Mouse (Mus musculus): ENCODE data around the gene Ino80b. TPM values are rescaled to one million over a fixed set of nuclear protein-coding genes. Genes with fewer than 3 reads are reported as not detected.

Ino80b gene
- total and polyA plus RNA-seq, 3 experiments = 14.9 to 30.4 (median 26.1) TPM

- no peak for TF ChIP-seq CHD1 (IDR thresholded peaks at IDR 0.05; ENCODE audit: low read depth, low read length)
- TF ChIP-seq JUN (IDR thresholded peaks at IDR 0.05; ENCODE audit: insufficient read depth, low read depth, low read length) = peak; percentile 19; the same call in 1 of the 2 replicates
- no peak for TF ChIP-seq SMC3 (IDR thresholded peaks at IDR 0.05; ENCODE audit: low read depth, low read length)
- peak; percentile 66; the same call in 1 of the 2 replicates for TF ChIP-seq IRF4 (IDR thresholded peaks at IDR 0.05; ENCODE audit: low read depth, low read length)
- peak; percentile 91 for TF ChIP-seq TBP (conservative IDR thresholded peaks at IDR 0.05; ENCODE audit: low read depth, low read length)
- peak; percentile 33; the same call in 1 of the 2 replicates for TF ChIP-seq E2F4 (IDR thresholded peaks at IDR 0.05; ENCODE audit: insufficient replicate concordance, low read depth, low read length)
Observed at GRCm38 (mm10) chr6:83124851-83125312, 349 bp downstream of the Ino80b start (continued).

DNA sequence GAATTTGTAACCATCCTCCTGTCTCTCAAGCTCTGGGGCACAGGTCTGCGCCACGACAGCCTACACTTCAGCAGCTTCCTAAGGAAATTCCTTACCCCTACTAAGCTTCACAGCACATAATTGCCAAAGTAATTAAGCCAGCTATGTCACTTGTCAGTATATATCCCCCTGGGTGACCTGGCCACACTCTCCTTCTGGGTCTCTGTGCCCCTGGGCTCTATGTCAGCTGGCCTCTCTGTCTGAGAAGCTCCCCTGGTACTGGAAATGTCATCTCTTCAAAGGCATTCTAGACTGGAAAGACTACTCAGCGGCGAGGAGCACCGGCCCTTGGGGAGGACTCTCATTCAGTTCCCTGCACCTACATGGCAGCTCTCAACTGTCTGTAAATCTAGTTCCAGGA is 2.3 kb downstream of the Ino80b start:
- Histone ChIP-seq H3K4me3 (replicated peaks in 1 of 3; ENCODE audit: low read depth in 2 of 3, low read length in 2 of 3, poor library complexity in 1 of 3) (no peak overlapping the region), H3K9me3 (replicated peaks; ENCODE audit: low read length) (no peaks in the 10 kb centered on the region), H3K79me2 (replicated peaks; ENCODE audit: control insufficient read depth, extremely low read depth, insufficient read depth, poor library complexity, severe bottlenecking) (no peaks in the 10 kb centered on the region), H3K4me1 (ENCODE audit: control insufficient read depth in 1 of 2, insufficient read depth in 2 of 2) (peaks cover 17 to 61% of the 10 kb centered on the region in 2 experiments), H3K27ac (ENCODE audit: insufficient read depth, low read depth) (no peak overlapping the region), H3K4me2 (ENCODE audit: insufficient read depth, low read depth, poor library complexity, severe bottlenecking) (no peak overlapping the region), H3K36me3 (replicated peaks in 1 of 2; ENCODE audit: control insufficient read depth in 1 of 2, insufficient read depth in 1 of 2, low read length in 1 of 2) (peaks cover 7 to 23% of the 10 kb centered on the region in 2 experiments), H3K9ac (ENCODE audit: insufficient read depth, low read depth) (no peak overlapping the region), H3K27me3 (replicated peaks) (no peaks in the 10 kb centered on the region)
- in situ Hi-C loops (cut with MboI; ENCODE audit: low pct_ligation_motif_present, low pct_unique_long_range_greater_than_20kb, low sequenced_read_pairs) (no loop called here), dilution Hi-C loops (cut with MboI; ENCODE audit: extremely low pct_ligation_motif_present, extremely low pct_unique_long_range_greater_than_20kb, low sequenced_read_pairs) (no loop called here)
- DNase-seq (ENCODE audit: extremely low read depth) = no peak
- TF ChIP-seq SMC3 (IDR thresholded peaks at IDR 0.05; ENCODE audit: low read depth, low read length) (no peak), USF1 (IDR thresholded peaks at IDR 0.05; ENCODE audit: low read depth, low read length) (no peak), MEF2A (IDR thresholded peaks at IDR 0.05; ENCODE audit: borderline replicate concordance, low read depth, low read length) (no peak), RAD21 (IDR thresholded peaks at IDR 0.05; ENCODE audit: low read depth, low read length) (no peak), KAT2A (IDR thresholded peaks at IDR 0.05; ENCODE audit: insufficient replicate concordance, low read length) (no peak), RCOR1 (conservative IDR thresholded peaks at IDR 0.05; ENCODE audit: low read depth, low read length) (no peak), MAZ (IDR thresholded peaks at IDR 0.05; ENCODE audit: low read depth, low read length) (no peak), MAFK (IDR thresholded peaks at IDR 0.05; ENCODE audit: insufficient replicate concordance, low read length) (no peak), CTCF (conservative IDR thresholded peaks at IDR 0.05 in 1 of 2, IDR thresholded peaks at IDR 0.05 in 1 of 2; ENCODE audit: low read depth in 2 of 2, low read length in 2 of 2) (no peak), HCFC1 (IDR thresholded peaks at IDR 0.05; ENCODE audit: low read depth, low read length) (no peak), GABPA (IDR thresholded peaks at IDR 0.05; ENCODE audit: insufficient replicate concordance, low read depth, low read length) (no peak), ZNF384 (IDR thresholded peaks at IDR 0.05; ENCODE audit: low read depth, low read length) (no peak), USF2 (conservative IDR thresholded peaks at IDR 0.05; ENCODE audit: low read depth, low read length) (no peak), MAX (IDR thresholded peaks at IDR 0.05; ENCODE audit: low read length) (no peak), MXI1 (IDR thresholded peaks at IDR 0.05; ENCODE audit: low read depth, low read length) (no peak), JUN (IDR thresholded peaks at IDR 0.05; ENCODE audit: insufficient read depth, low read depth, low read length) (no peak), UBTF (IDR thresholded peaks at IDR 0.05; ENCODE audit: low read depth, low read length) (no peak), ZMIZ1 (IDR thresholded peaks at IDR 0.05; ENCODE audit: low read depth, low read length) (no peak), TBP (conservative IDR thresholded peaks at IDR 0.05; ENCODE audit: low read depth, low read length) (no peak)

Data from CH12.LX (cell line).